ENCODE assay signal across 29 mouse cellular contexts in genomic region chr11:5913936-5914335, GRCm38 (mm10). TPM values are rescaled to one million over a fixed set of nuclear protein-coding genes. Genes with fewer than 3 reads are reported as not detected.
DNase-seq lines count a peak whose midpoint lies in the region; ATAC-seq and TF ChIP-seq lines count a peak whose summit lies in the region.
"Had no signal": no experiment of that assay in that cellular context is flagged by ENCODE, and none has a peak within 500 bp of the region (broad histone marks: within the 10 kb centered on the region; RNA-seq: fewer than 3 reads in every experiment).

No protein-coding gene starts in this region.

- ATAC-seq in midbrain, embryonic 13.5 days: 0 out of 2 replicates have a peak, but pooled peaks have one; percentile 14
- peak; percentile 52; the same call in 1 of the 2 replicates for ATAC-seq in embryonic facial prominence, embryonic 15.5 days (ENCODE audit: insufficient number of reproducible peaks, low FRiP score, low TSS enrichment, low read depth)
- ATAC-seq: forebrain, embryonic 14.5 days; hindbrain, embryonic 16.5 days; intestine, embryonic 16.5 days; Patski had no signal

- H3K27ac ChIP-seq in heart, adult 2 months: no peak overlapping the region; the same call in 1 of the 2 replicates
- no peak overlapping the region for H3K27ac ChIP-seq in midbrain, embryonic 13.5 days
- no peak overlapping the region for H3K27ac ChIP-seq in midbrain, embryonic 10.5 days (replicated peaks)
- no peak overlapping the region for H3K27ac ChIP-seq in embryonic facial prominence, embryonic 15.5 days (replicated peaks)
- H3K27ac ChIP-seq: limb, embryonic 13.5 days; liver, embryonic 15.5 days had no signal

- no peaks in the 10 kb centered on the region for H3K36me3 ChIP-seq in heart, adult 2 months (ENCODE audit: control insufficient read depth, insufficient read depth, low read length)
- no peaks in the 10 kb centered on the region for H3K36me3 ChIP-seq in midbrain, embryonic 13.5 days
- no peaks in the 10 kb centered on the region for H3K36me3 ChIP-seq in midbrain, embryonic 10.5 days
- no peaks in the 10 kb centered on the region for H3K36me3 ChIP-seq in embryonic facial prominence, embryonic 15.5 days
- H3K36me3 ChIP-seq: G1E; heart, embryonic 10.5 days; limb, embryonic 13.5 days; liver, embryonic 15.5 days had no signal

- no peaks in the 10 kb centered on the region for H3K79me2 ChIP-seq in heart, adult 2 months (replicated peaks; ENCODE audit: control insufficient read depth, insufficient read depth, low read length)

- no peak overlapping the region for H3K4me3 ChIP-seq in heart, adult 2 months
- H3K4me3 ChIP-seq in midbrain, embryonic 13.5 days (replicated peaks): no peak overlapping the region
- H3K4me3 ChIP-seq in midbrain, embryonic 10.5 days: no peak overlapping the region
- no peak overlapping the region for H3K4me3 ChIP-seq in embryonic facial prominence, embryonic 15.5 days (replicated peaks)
- H3K4me3 ChIP-seq: heart, embryonic 10.5 days; limb, embryonic 13.5 days; liver, embryonic 15.5 days had no signal

- no peaks in the 10 kb centered on the region for H3K9me3 ChIP-seq in midbrain, embryonic 13.5 days
- H3K9me3 ChIP-seq in midbrain, embryonic 10.5 days (replicated peaks): no peaks in the 10 kb centered on the region
- no peaks in the 10 kb centered on the region for H3K9me3 ChIP-seq in embryonic facial prominence, embryonic 15.5 days (replicated peaks)
- H3K9me3 ChIP-seq: G1E; heart, embryonic 10.5 days; limb, embryonic 13.5 days; liver, embryonic 15.5 days had no signal

- TF ChIP-seq CTCF in heart, adult 2 months (IDR thresholded peaks at IDR 0.05): no peak

- peaks cover 6% of the 10 kb centered on the region; the same call in 1 of the 2 replicates for H3K4me1 ChIP-seq in heart, adult 2 months (ENCODE audit: control insufficient read depth, insufficient read depth, low read length)
- no peaks in the 10 kb centered on the region for H3K4me1 ChIP-seq in midbrain, embryonic 13.5 days (replicated peaks)
- 0 out of 2 replicates have a peak, but pooled peaks cover 14% of the 10 kb centered on the region for H3K4me1 ChIP-seq in midbrain, embryonic 10.5 days
- H3K4me1 ChIP-seq in embryonic facial prominence, embryonic 15.5 days: 0 out of 2 replicates have a peak, but pooled peaks cover 3% of the 10 kb centered on the region
- H3K4me1 ChIP-seq: liver, embryonic 15.5 days had no signal

- no peak for TF ChIP-seq POLR2A in heart, adult 2 months (IDR thresholded peaks at IDR 0.05; ENCODE audit: insufficient read depth, low read depth, low read length)

- peak; percentile 84 for DNase-seq in heart, adult 11 months
- DNase-seq in heart, adult 2 months: no peak
- DNase-seq in midbrain, embryonic 10.5 days (ENCODE audit: low spot score): no peak
- peak; percentile 45 for DNase-seq in retina, embryonic 14.5 days (ENCODE audit: low spot score)
- DNase-seq in spleen, postnatal 36 days (ENCODE audit: low spot score in 2 of 2): no peak
- DNase-seq: adrenal gland, postnatal 36 days; B cell, adult 2 months; gastrocnemius, postnatal 36 days; kidney, adult 9 months; layer of hippocampus, postnatal 36 days; spleen, adult 18-20 months; thymus, adult 18-20 months; thymus, postnatal 36 days had no signal

- WGBS in heart, adult 2 months: 79% methylated on average over 4 of the region's 4 CpGs
- 75% methylated on average over 4 of the region's 4 CpGs for WGBS in midbrain, embryonic 13.5 days
- 80% methylated on average over 4 of the region's 4 CpGs for WGBS in midbrain, embryonic 10.5 days
- 59% methylated on average over 4 of the region's 4 CpGs for WGBS in embryonic facial prominence, embryonic 15.5 days

- H3K27me3 ChIP-seq in heart, adult 2 months (ENCODE audit: control insufficient read depth, insufficient read depth, low read length): no peaks in the 10 kb centered on the region
- H3K27me3 ChIP-seq in midbrain, embryonic 13.5 days: no peaks in the 10 kb centered on the region
- H3K27me3 ChIP-seq in midbrain, embryonic 10.5 days (ENCODE audit: low read depth, poor library complexity, severe bottlenecking): 0 out of 2 replicates have a peak, but pooled peaks cover 7% of the 10 kb centered on the region
- H3K27me3 ChIP-seq in embryonic facial prominence, embryonic 15.5 days: peaks cover 3% of the 10 kb centered on the region; the same call in 1 of the 2 replicates
- H3K27me3 ChIP-seq: limb, embryonic 13.5 days; liver, embryonic 15.5 days; Patski had no signal

- TF ChIP-seq EP300 in heart, adult 2 months (IDR thresholded peaks at IDR 0.05; ENCODE audit: insufficient read depth, low read depth, low read length): no peak

- H3K4me2 ChIP-seq in midbrain, embryonic 13.5 days (replicated peaks): no peak overlapping the region
- no peak overlapping the region for H3K4me2 ChIP-seq in embryonic facial prominence, embryonic 15.5 days (replicated peaks)
- H3K4me2 ChIP-seq: limb, embryonic 13.5 days; liver, embryonic 15.5 days had no signal

- H3K9ac ChIP-seq in heart, adult 2 months (ENCODE audit: low read depth, low read length): no peak overlapping the region
- no peak overlapping the region for H3K9ac ChIP-seq in midbrain, embryonic 13.5 days (replicated peaks)
- H3K9ac ChIP-seq in embryonic facial prominence, embryonic 15.5 days: no peak overlapping the region
- H3K9ac ChIP-seq: limb, embryonic 13.5 days; liver, embryonic 15.5 days had no signal

- intact Hi-C loops in heart, adult 2 months (cut with DNase I): loop anchor here (2.0 kb wide), 1 partner anchor 27 kb away; no protein-coding TSS in a partner anchor

RNA-seq across cellular contexts. Expression of gene Myl7, which starts 15.4 kb away (rescaled TPM):
- total RNA-seq in heart, adult 2 months (2021): 100 to 1,000 TPM; 463 to 551 TPM
- 1,125 and 1,658 TPM in 2 replicates for polyA plus RNA-seq in heart, adult 2 months (2012; rRNA removed)
- 0.39 and 0.50 TPM in 2 replicates for polyA plus RNA-seq in midbrain, embryonic 13.5 days (2015; fragmentation: Nextera tagmentation; extraction: Ambion mirVana)
- polyA plus RNA-seq in midbrain, embryonic 10.5 days (2016; fragmentation: Nextera tagmentation; extraction: Ambion mirVana): 2.5 and 3.7 TPM in 2 replicates
- 1.4 and 2.4 TPM in 2 replicates for polyA plus RNA-seq in embryonic facial prominence, embryonic 15.5 days (2015; fragmentation: Nextera tagmentation; extraction: Ambion mirVana)
- total RNA-seq: adrenal gland, adult 18-20 months; adrenal gland, postnatal 36 days; G1E; gastrocnemius, postnatal 36 days; hematopoietic stem cell, adult 5-6 weeks; layer of hippocampus, adult 8-10 months; layer of hippocampus, postnatal 36 days; left cerebral cortex, postnatal 10 days; megakaryocyte-erythroid progenitor cell, adult 5-6 weeks had no signal
- polyA plus RNA-seq: forebrain, embryonic 14.5 days; G1E; hindbrain, embryonic 16.5 days; neural tube, embryonic 14.5 days; Patski had no signal

RNA-seq across cellular contexts. Expression of gene Pold2, which starts 35.8 kb away (rescaled TPM):
- 10 to 100 TPM; 30.9 to 42.6 TPM for total RNA-seq in heart, adult 2 months (2021)
- 49.1 and 58.1 TPM in 2 replicates for polyA plus RNA-seq in heart, adult 2 months (2012; rRNA removed)
- polyA plus RNA-seq in midbrain, embryonic 13.5 days (2015; fragmentation: Nextera tagmentation; extraction: Ambion mirVana): 55.4 and 63.0 TPM in 2 replicates
- 148 and 160 TPM in 2 replicates for polyA plus RNA-seq in midbrain, embryonic 10.5 days (2016; fragmentation: Nextera tagmentation; extraction: Ambion mirVana)
- polyA plus RNA-seq in embryonic facial prominence, embryonic 15.5 days (2015; fragmentation: Nextera tagmentation; extraction: Ambion mirVana): 106 and 125 TPM in 2 replicates

RNA-seq across cellular contexts. Expression of gene Gck, which starts 35.9 kb away (rescaled TPM):
- 10 to 100 TPM; 10.4 to 13.9 TPM for total RNA-seq in heart, adult 2 months (2021)
- polyA plus RNA-seq in heart, adult 2 months (2012; rRNA removed): 10.5 and 15.4 TPM in 2 replicates
- 6.1 and 6.8 TPM in 2 replicates for polyA plus RNA-seq in midbrain, embryonic 13.5 days (2015; fragmentation: Nextera tagmentation; extraction: Ambion mirVana)
- polyA plus RNA-seq in midbrain, embryonic 10.5 days (2016; fragmentation: Nextera tagmentation; extraction: Ambion mirVana): 2.5 and 2.9 TPM in 2 replicates
- polyA plus RNA-seq in embryonic facial prominence, embryonic 15.5 days (2015; fragmentation: Nextera tagmentation; extraction: Ambion mirVana): 2.4 and 3.5 TPM in 2 replicates
- total RNA-seq: hematopoietic stem cell, adult 5-6 weeks; megakaryocyte-erythroid progenitor cell, adult 5-6 weeks had no signal
- polyA plus RNA-seq: G1E had no signal

RNA-seq across cellular contexts. Expression of gene Ykt6, which starts 41.6 kb away (rescaled TPM):
- total RNA-seq in heart, adult 2 months (2021): 10 to 100 TPM; 53.4 to 62.2 TPM
- 46.3 and 71.2 TPM in 2 replicates for polyA plus RNA-seq in heart, adult 2 months (2012; rRNA removed)
- 78.8 and 84.0 TPM in 2 replicates for polyA plus RNA-seq in midbrain, embryonic 13.5 days (2015; fragmentation: Nextera tagmentation; extraction: Ambion mirVana)
- polyA plus RNA-seq in midbrain, embryonic 10.5 days (2016; fragmentation: Nextera tagmentation; extraction: Ambion mirVana): 54.5 and 60.4 TPM in 2 replicates
- 64.4 and 66.7 TPM in 2 replicates for polyA plus RNA-seq in embryonic facial prominence, embryonic 15.5 days (2015; fragmentation: Nextera tagmentation; extraction: Ambion mirVana)

RNA-seq across cellular contexts. Expression of gene Aebp1, which starts 52.2 kb away (rescaled TPM):
- total RNA-seq in heart, adult 2 months (2021): 10 to 100 TPM; 18.6 to 19.9 TPM
- 25.6 and 33.3 TPM in 2 replicates for polyA plus RNA-seq in heart, adult 2 months (2012; rRNA removed)
- polyA plus RNA-seq in midbrain, embryonic 13.5 days (2015; fragmentation: Nextera tagmentation; extraction: Ambion mirVana): 9.4 and 10.6 TPM in 2 replicates
- polyA plus RNA-seq in midbrain, embryonic 10.5 days (2016; fragmentation: Nextera tagmentation; extraction: Ambion mirVana): 8.1 and 13.5 TPM in 2 replicates
- 61.3 and 66.9 TPM in 2 replicates for polyA plus RNA-seq in embryonic facial prominence, embryonic 15.5 days (2015; fragmentation: Nextera tagmentation; extraction: Ambion mirVana)
- total RNA-seq: G1E; megakaryocyte-erythroid progenitor cell, adult 5-6 weeks had no signal
- polyA plus RNA-seq: G1E had no signal

Comparison
In these comparisons a context has a peak if more than half of its experiments do, and no peak if none do; other contexts are left out.
1. DNase-seq: peak in heart, adult 11 months (single experiment) and retina, embryonic 14.5 days (single experiment); none in heart, adult 2 months (0 of 2), midbrain, embryonic 10.5 days (single experiment) and spleen, postnatal 36 days (0 of 2).
2. RNA of gene Myl7, which starts 15.4 kb away (polyA plus RNA-seq): 1,125 to 1,658 TPM in heart, adult 2 months; 2.5 to 3.7 TPM in midbrain, embryonic 10.5 days, 1.4 to 2.4 TPM in embryonic facial prominence, embryonic 15.5 days and 0.39 to 0.50 TPM in midbrain, embryonic 13.5 days; every median in the first group is over 100 times any median in the second.